Mouse (Mus musculus) left cerebral cortex, postnatal 25 days (tissue): Measurements from ENCODE around the gene Fam181b. TPM values are rescaled to one million over a fixed set of nuclear protein-coding genes. Genes with fewer than 3 reads are reported as not detected.

Experiments
- DNase-seq, 2 experiments: peaks; one replicate each; pipeline ENCODE4 v3.0.0; 2022; ENCODE audit warnings: low spot score in 2 of 2, mixed read lengths in 1 of 2
- intact Hi-C: fragments of 180-260 bp; cut with DNase I; formaldehyde crosslinking; loops from one replicate; pipeline ENCODE4 v1.15.1; 2025
- total RNA-seq, 2 experiments: library from RNA; stranded (reverse); gene quantifications; 2 replicates each; pipeline ENCODE4 v1.2.3; 2021

The Fam181b gene
- total RNA-seq = 10 to 100 TPM; 21.5 to 22.2 TPM

GRCm38 (mm10) chr7:93079785-93080730 lies at the start of gene Fam181b:
Gene Fam181b (plus strand): TSS chr7:93079865.
- intact Hi-C loops = loop anchor here (5.0 kb wide), 1 partner anchor 98 kb away; no protein-coding TSS in a partner anchor
- peak; percentile 66 to 69 for DNase-seq

- DNase-seq = peak in 1 of 2 experiments; percentile 26
Observed at GRCm38 (mm10) chr7:93037763-93038471, 41.7 kb upstream of the Fam181b start.

GRCm38 (mm10) chr7:93038472-93038828 lies 41.2 kb upstream of the Fam181b start:
- no peak for DNase-seq
- intact Hi-C loops = no loop called here

More at GRCm38 (mm10) chr7:93037763-93038471, 41.7 kb upstream of the Fam181b start:
- intact Hi-C loops = no loop called here

DNA sequence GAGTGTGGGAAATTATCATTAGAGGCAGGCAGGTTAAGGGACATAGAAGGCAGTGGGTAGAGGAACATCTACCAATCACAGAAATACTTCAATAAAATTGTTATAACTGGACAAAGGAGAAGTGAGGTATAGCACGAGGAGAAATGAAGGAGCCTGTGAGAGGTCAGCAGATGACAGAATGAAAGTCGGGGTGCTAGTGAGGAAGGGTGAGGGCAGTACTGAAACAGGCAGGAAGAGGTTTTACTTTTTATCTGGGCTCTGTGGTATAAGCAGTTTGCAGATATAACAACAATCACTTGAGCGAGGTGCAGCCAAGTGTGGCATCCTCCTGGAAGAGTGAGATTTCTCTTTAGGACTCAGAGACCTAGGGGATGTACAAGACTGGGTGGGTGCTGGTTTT lies 40.1 kb upstream of the Fam181b start:
- DNase-seq = no peak
- intact Hi-C loops = no loop called here

- intact Hi-C loops = no loop called here
- DNase-seq = no peak
Observed at GRCm38 (mm10) chr7:93044359-93044758, 35.3 kb upstream of the Fam181b start.

DNA sequence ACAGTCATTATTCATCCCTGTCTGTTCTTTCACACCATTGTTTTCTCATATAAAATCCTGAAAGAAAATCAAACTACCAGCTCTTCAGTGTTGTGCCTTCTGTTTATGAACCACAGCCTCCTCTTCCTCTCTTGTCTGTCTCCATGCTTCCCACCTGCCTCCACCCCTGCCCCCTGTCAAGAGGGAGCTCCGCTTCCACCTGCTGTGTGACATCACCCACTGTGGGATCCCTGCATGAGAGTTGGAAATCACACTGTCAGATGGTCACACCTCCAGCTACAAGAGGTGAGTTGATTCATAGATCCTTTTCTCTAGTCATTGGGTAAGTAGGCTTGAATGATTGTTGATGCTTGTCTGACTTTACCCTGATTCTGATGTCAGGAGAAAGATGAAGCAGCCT lies 34.9 kb upstream of the Fam181b start:
- DNase-seq = no peak
- intact Hi-C loops = no loop called here

DNA sequence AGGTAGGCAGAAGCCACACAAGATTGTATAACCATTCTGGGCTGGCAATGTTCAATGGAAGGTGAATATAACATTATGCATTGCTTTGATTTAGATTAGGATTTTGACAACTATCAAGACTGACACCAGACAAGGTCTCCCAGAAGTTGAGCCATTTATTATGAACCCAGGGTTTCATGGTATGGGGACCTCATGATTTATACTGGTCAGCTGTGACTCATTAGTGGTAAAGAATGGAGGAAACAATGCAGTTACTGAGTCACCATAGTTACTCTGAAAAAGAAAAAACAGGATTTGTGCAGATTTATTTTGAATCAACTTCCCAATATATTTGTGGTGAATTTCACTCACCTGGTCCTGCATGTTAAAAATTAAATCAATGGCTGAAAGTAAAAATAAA lies 18.8 kb upstream of the Fam181b start:
- intact Hi-C loops = no loop called here
- no peak for DNase-seq

DNA sequence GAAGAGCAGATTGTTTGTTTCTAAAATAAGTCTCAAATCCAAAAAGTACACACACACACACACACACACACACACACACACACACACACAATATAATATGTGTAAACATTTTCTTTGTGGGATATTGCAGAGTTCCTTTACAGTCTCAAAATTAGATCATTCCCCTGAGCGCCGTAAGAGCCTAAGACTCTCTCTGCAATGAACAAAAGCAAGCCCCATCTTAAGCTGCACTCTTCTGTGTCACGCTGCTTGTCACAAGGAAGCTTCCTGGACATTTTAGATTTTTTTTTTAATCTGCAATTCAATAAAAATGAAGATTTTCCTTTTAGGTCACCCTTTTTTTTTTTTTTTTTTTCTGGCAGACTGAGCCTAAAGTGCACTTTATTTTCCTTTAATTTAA lies 17.9 kb upstream of the Fam181b start:
- intact Hi-C loops = no loop called here
- DNase-seq = no peak

GRCm38 (mm10) chr7:93062189-93062588 lies 17.5 kb upstream of the Fam181b start:
- peak; percentile 20 to 47 for DNase-seq
- intact Hi-C loops = no loop called here

- intact Hi-C loops = no loop called here
- no peak for DNase-seq
Observed at GRCm38 (mm10) chr7:93067464-93068015, 12.1 kb upstream of the Fam181b start.

DNA sequence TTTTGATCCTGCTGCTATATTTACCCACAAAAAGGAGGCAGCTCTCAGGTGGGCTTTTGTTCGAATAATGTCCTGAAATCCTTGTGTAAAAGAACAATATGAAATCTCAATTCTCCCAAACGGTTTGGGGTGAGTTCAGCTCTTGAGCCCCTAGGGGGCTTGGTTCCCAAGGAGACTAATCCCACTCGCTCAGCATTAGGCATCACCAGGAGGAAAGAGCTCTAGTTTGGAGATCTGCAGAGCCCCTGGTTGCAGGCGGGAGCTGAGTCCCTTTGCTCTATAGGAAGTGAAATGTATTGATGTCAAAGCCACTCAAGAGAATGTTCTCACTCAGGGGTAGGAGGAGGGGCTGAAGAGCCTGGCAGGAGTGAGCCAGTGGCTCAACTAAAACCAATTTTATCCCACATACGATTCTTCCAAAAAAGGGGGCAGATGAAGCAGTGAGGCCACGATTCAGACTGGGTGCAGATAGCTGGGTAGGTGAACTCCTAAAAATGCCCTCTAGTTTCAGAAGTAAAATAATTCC lies 3.2 kb upstream of the Fam181b start:
- intact Hi-C loops = no loop called here

DNA sequence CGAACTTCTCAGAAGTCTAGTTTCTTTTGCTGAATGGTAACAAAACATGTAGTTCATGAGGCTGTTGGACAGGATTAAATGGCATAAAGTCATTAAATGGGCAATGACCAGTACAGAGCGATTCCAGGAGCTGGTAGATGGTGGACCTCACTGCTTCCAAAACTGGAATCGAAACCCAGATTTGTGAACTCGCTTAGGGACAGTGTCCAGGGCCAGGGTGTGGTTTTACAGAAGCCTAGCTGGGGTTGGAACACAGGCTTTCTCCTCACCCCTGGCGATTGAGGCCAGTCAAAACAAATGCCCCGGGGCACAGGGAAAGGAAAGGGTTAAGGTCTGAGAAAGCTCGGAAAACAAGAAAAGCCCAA lies 263 bp upstream of the Fam181b start:
- intact Hi-C loops = no loop called here
- no peak for DNase-seq

More for the DNA sequence above, 3.2 kb upstream of the Fam181b start:
- DNase-seq = no peak

GRCm38 (mm10) chr7:93080731-93081430 lies 1.2 kb downstream of the Fam181b start:
- DNase-seq = no peak
- intact Hi-C loops = loop anchor here (5.0 kb wide), 1 partner anchor 99 kb away; no protein-coding TSS in a partner anchor

DNA sequence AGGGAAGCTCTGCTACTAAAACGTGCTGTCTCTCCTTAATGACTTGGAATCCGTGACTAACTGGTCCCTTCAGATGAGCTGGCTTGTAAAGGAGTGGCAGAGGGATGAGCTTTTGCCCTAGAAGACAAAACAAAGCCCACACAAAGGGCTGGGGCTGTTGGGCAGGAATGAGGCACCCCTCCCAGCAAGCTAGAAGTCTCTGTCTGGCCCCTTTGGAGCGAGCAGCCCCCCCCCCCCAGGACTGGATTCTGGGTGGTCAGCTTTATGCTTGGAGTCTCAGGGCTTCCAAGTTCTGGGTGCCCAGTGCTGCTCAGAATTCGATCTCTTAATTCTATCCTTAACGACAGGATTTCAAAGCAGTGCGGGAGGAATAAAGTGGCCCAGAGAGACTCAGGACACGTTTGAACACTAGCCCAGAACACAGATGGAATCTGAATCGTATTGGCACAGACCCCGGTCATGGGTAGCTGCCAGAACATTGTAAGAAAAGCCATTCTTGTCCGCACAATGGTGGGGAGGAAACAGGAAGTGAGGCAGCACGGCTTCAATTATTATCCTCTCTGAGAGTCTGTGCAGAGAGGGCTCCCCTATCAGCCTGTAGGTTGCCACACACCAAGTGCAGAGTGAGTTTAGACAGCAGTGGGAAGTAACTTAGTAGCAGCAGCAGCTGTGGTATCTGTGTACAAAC lies 13.8 kb downstream of the Fam181b start:
- intact Hi-C loops = no loop called here

GRCm38 (mm10) chr7:93095511-93095910 lies 15.8 kb downstream of the Fam181b start:
- peak; percentile 62 to 77 for DNase-seq

More for the DNA sequence above, 13.8 kb downstream of the Fam181b start:
- DNase-seq = peak; percentile 60 to 79

DNA sequence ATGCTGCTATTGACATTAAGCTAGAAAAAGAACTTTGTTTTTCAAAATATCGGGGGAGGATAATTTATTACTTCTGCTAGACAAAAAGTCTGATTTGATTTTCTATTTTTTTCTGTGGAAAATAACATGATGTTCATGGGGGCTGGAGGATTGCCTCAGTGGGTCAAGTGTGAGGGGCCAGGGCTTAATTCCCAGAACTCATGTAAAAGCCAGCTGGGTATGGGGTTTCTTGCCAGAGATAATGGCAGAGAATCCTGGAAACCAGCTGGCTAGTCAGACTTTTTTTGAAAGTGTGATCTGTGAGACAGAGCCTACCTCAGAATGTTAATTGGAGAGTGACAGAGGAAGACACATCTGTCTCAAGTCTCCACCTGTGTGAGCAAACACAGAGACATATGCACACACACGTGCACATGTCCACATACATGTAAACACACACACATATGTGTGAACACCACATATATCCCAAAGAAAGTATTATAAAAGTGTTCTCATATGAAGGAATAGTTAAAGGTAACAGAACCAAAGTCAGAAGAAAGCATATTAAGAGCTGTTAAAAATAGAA lies 25.2 kb downstream of the Fam181b start:
- intact Hi-C loops = no loop called here
- no peak for DNase-seq

More at GRCm38 (mm10) chr7:93095511-93095910, 15.8 kb downstream of the Fam181b start:
- intact Hi-C loops = loop anchor here (1.0 to 5.0 kb wide), 2 partner anchors 128 to 221 kb away; partner anchors contain the start of genes Ddias and Prcp

DNA sequence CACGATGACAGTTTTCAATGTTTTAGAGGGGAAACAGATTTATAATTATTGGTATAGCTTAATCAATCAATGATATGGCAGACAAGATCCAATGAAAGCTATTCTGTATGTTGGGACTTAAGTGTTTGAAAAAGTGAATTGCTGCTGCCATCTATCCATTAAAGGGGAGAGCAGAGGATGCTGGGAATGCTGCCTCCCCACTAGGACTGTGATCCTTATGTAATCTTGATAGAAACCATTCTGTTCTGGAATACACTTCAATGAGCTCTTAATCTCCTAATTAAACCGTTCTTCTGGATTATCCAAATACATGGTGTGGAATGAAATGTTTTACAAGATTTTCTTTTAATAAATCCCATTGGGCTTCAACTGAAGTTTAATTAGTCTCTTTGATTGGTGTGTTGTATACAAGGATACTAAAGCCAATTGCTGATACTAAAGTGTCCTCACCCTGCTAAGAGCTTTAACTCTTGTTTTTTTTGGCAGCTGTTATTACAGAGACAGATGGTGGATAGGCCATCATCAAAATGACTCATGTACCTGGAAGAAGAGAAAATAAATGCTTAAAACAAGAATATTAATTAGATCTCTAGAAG lies 30.8 kb downstream of the Fam181b start:
- intact Hi-C loops = no loop called here

DNA sequence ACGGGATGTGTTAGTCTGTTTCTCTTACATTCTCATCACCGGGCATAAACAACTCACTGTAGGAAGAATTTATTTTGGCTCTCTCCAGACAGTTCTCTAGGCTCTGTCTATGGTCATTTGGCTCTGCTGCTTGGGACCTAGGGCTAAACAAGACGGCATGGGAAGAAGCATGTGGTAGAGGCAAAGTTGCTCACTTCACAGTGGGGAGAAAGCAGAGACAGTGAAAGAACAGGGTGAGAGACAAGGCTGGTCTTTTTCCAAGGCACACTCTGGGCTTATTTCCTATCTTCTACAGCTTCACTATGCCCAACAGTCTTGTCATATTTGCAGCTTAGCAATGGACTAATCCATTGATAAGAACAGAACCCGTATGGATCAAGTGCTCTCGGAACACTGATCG lies 31.4 kb downstream of the Fam181b start:
- intact Hi-C loops = no loop called here
- no peak for DNase-seq

More for the DNA sequence above, 30.8 kb downstream of the Fam181b start:
- DNase-seq = no peak
